Mouse (Mus musculus) C2C12 (cell line): Measurements from ENCODE around the gene Kmt2d.

Experiments used
- CTCF ChIP-seq: IDR thresholded peaks from one replicate; pipeline ENCODE4 v1.5.1; 2011; ENCODE audit not compliant: control insufficient read depth, insufficient read depth, insufficient read length
- FOSL1 ChIP-seq: IDR thresholded peaks from one replicate; pipeline ENCODE4 v1.8.0; 2011; ENCODE audit warnings: mild to moderate bottlenecking, low read length; ENCODE audit not compliant: poor library complexity, insufficient read depth, severe bottlenecking
- MAX ChIP-seq: IDR thresholded peaks from one replicate; pipeline ENCODE4 v1.6.1; 2011; ENCODE audit warnings: mild to moderate bottlenecking, control low read depth
- MYOD1 ChIP-seq: IDR thresholded peaks from one replicate; pipeline ENCODE4 v1.6.1; 2011; ENCODE audit warnings: low read depth; ENCODE audit not compliant: control insufficient read depth, insufficient read length
- USF1 ChIP-seq: IDR thresholded peaks from one replicate; pipeline ENCODE4 v1.6.1; 2011; ENCODE audit warnings: low read depth, mild to moderate bottlenecking, control low read depth, moderate library complexity

DNA sequence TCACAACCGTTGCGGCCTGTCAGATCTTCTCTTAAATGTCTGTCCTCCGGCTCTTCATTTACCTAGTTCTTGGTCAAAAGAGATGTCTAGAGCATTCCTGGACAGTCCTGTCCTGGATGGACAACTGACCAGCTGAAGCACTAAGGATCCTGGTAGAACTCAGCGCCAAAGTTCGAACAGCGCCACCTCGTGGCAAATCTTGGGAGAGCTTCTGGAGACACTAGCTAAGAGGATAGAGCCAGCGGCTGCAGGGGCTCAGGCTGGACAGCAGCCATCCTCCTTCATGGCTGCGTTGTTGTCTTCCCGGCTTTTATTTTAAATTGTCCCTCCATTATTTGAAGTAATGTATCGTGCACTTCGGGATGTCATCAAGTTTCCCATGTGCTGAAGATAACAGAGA, 71.6 kb downstream of the Kmt2d start:
- TF ChIP-seq USF1 = no peak
- peak; percentile 76 for TF ChIP-seq CTCF
- no peak for TF ChIP-seq FOSL1
- no peak for TF ChIP-seq MAX
- no peak for TF ChIP-seq MYOD1
